ENCODE assay signal across 9 mouse cellular contexts in the genomic region with DNA sequence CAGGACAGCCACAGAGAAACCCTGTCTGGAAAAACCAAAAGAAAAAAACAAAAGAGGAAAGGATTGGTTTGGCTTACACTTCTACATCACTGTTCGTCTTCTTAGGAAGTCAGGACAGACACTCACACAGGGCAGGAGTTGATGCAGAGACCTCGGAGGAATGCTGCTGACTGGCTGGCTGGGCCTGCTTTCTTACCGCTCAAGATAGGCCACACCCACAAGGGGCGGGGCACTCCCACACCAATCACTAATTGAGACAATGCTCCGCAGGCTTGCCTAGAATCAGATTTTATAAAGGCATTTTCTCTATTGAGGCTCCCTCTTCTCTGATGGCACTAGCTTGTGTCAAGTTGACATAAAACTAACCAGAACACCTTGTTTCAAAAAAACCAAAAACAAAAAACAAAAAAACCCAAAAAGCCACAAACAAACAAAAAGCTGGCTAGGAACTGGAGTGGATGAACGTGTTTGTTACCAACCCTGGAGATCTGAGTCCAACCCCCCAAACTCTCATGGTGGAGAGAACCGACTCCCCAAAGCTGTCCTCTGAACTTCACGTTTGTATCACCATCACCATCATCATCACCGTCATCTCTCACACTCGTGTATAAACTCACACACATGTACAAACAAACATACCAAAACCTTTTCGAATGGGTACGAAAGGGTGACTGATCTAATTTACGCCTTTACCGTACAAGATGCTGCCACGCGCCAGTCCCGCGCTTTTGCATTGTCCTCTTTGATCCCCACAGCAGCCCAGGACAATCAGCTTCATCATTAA. TPM values are rescaled to one million over a fixed set of nuclear protein-coding genes. Genes with fewer than 3 reads are reported as not detected.
DNase-seq lines count a peak whose midpoint lies in the region; ATAC-seq and TF ChIP-seq lines count a peak whose summit lies in the region.
"Had no signal": no experiment of that assay in that cellular context is flagged by ENCODE, and none has a peak within 500 bp of the region (broad histone marks: within the 10 kb centered on the region; RNA-seq: fewer than 3 reads in every experiment).

No protein-coding gene starts in this region.

- intact Hi-C loops in gastrocnemius, adult 2 months (cut with DNase I), result no loop called here

- no peaks in the 10 kb centered on the region for H3K9me3 ChIP-seq in liver, postnatal 0 days (ENCODE audit: low read length)
- no peaks in the 10 kb centered on the region for H3K9me3 ChIP-seq in hindbrain, embryonic 10.5 days
- no peaks in the 10 kb centered on the region for H3K9me3 ChIP-seq in midbrain, embryonic 10.5 days (replicated peaks)

- WGBS in liver, postnatal 0 days (ENCODE audit: insufficient replicate concordance), result 52% methylated on average over 18 of the region's 18 CpGs
- WGBS in hindbrain, embryonic 10.5 days, result 61% methylated on average over 18 of the region's 18 CpGs
- 68% methylated on average over 18 of the region's 18 CpGs for WGBS in midbrain, embryonic 10.5 days

- H3K27me3 ChIP-seq in liver, postnatal 0 days (ENCODE audit: insufficient read depth, low read length), result no peaks in the 10 kb centered on the region
- H3K27me3 ChIP-seq in hindbrain, embryonic 10.5 days (ENCODE audit: insufficient read depth, poor library complexity, severe bottlenecking), result peaks cover 49% of the 10 kb centered on the region
- H3K27me3 ChIP-seq in midbrain, embryonic 10.5 days (ENCODE audit: low read depth, poor library complexity, severe bottlenecking), result peaks cover 46% of the 10 kb centered on the region

- no peak for TF ChIP-seq CTCF in gastrocnemius, adult 2 months (IDR thresholded peaks at IDR 0.05)
- TF ChIP-seq CTCF in liver, postnatal 0 days (IDR thresholded peaks at IDR 0.05; ENCODE audit: low read depth), result no peak

- H3K36me3 ChIP-seq in liver, postnatal 0 days (replicated peaks; ENCODE audit: insufficient read depth, low read length), result no peaks in the 10 kb centered on the region
- no peaks in the 10 kb centered on the region for H3K36me3 ChIP-seq in hindbrain, embryonic 10.5 days
- H3K36me3 ChIP-seq in midbrain, embryonic 10.5 days, result no peaks in the 10 kb centered on the region

- ATAC-seq in liver, postnatal 0 days, result no peak

- H3K4me3 ChIP-seq in gastrocnemius, adult 2 months, result peak overlapping the region; percentile 73
- peak overlapping the region; percentile 25 for H3K4me3 ChIP-seq in liver, postnatal 0 days (ENCODE audit: low read depth, low read length)
- H3K4me3 ChIP-seq in hindbrain, embryonic 10.5 days, result no peak overlapping the region
- no peak overlapping the region for H3K4me3 ChIP-seq in midbrain, embryonic 10.5 days
- H3K4me3 ChIP-seq: erythroblast, embryonic 14.5 days had no signal

- DNase-seq in embryo, embryonic 10 days (ENCODE audit: low spot score), result peak; percentile 71
- no peak for DNase-seq in embryo, embryonic 9.5 days (ENCODE audit: extremely low spot score)
- DNase-seq in B cell, adult 2 months, result peak; percentile 88 to 90
- DNase-seq in gastrocnemius, adult 2 months, result peak; percentile 84
- peak; percentile 77 for DNase-seq in liver, postnatal 0 days
- DNase-seq in spleen, postnatal 4 days (ENCODE audit: low spot score in 2 of 2), result peak; percentile 82 to 85
- no peak for DNase-seq in hindbrain, embryonic 10.5 days (ENCODE audit: low spot score)
- DNase-seq in midbrain, embryonic 10.5 days (ENCODE audit: low spot score), result no peak

- peak overlapping the region; percentile 92 for H3K27ac ChIP-seq in gastrocnemius, adult 2 months
- peak overlapping the region; percentile 69 for H3K27ac ChIP-seq in liver, postnatal 0 days (ENCODE audit: low read depth)
- no peak overlapping the region for H3K27ac ChIP-seq in hindbrain, embryonic 10.5 days
- H3K27ac ChIP-seq in midbrain, embryonic 10.5 days (replicated peaks), result no peak overlapping the region

- TF ChIP-seq EP300 in liver, postnatal 0 days (IDR thresholded peaks at IDR 0.05; ENCODE audit: low read depth), result no peak

- peaks cover 14% of the 10 kb centered on the region for H3K4me1 ChIP-seq in liver, postnatal 0 days (ENCODE audit: insufficient read depth)
- peaks cover 35% of the 10 kb centered on the region for H3K4me1 ChIP-seq in hindbrain, embryonic 10.5 days (replicated peaks)
- peaks cover 18% of the 10 kb centered on the region for H3K4me1 ChIP-seq in midbrain, embryonic 10.5 days

- no peak overlapping the region for H3K9ac ChIP-seq in liver, postnatal 0 days (replicated peaks)

- H3K4me2 ChIP-seq in liver, postnatal 0 days (ENCODE audit: low read depth, low read length), result peak overlapping the region; percentile 34

RNA-seq across cellular contexts. Expression of a gene that starts 0.8 kb away (rescaled TPM):
- 1 to 10 TPM; 8.9 to 9.1 TPM for total RNA-seq in gastrocnemius, adult 2 months (2021)
- polyA plus RNA-seq in liver, postnatal 0 days (2015; fragmentation: Nextera tagmentation; extraction: Ambion mirVana), result 4.9 and 7.8 TPM in 2 replicates
- 10.4 and 17.2 TPM in 2 replicates for polyA plus RNA-seq in hindbrain, embryonic 10.5 days (2016; fragmentation: Nextera tagmentation; extraction: Ambion mirVana)
- 7.9 and 11.2 TPM in 2 replicates for polyA plus RNA-seq in midbrain, embryonic 10.5 days (2016; fragmentation: Nextera tagmentation; extraction: Ambion mirVana)

RNA-seq across cellular contexts. Expression of a gene that starts 36.2 kb away (rescaled TPM):
- total RNA-seq in gastrocnemius, adult 2 months (2021), result 10 to 100 TPM; 37.2 to 51.0 TPM
- 5.1 and 5.8 TPM in 2 replicates for polyA plus RNA-seq in liver, postnatal 0 days (2015; fragmentation: Nextera tagmentation; extraction: Ambion mirVana)
- polyA plus RNA-seq in hindbrain, embryonic 10.5 days (2016; fragmentation: Nextera tagmentation; extraction: Ambion mirVana), result 40.8 and 44.4 TPM in 2 replicates
- polyA plus RNA-seq in midbrain, embryonic 10.5 days (2016; fragmentation: Nextera tagmentation; extraction: Ambion mirVana), result 38.7 and 44.3 TPM in 2 replicates

Comparison
In these comparisons a context has a peak if more than half of its experiments do, and no peak if none do; other contexts are left out.
1. DNase-seq: peak in embryo, embryonic 10 days (single experiment), B cell, adult 2 months (2 of 2), gastrocnemius, adult 2 months (single experiment), liver, postnatal 0 days (single experiment) and spleen, postnatal 4 days (2 of 2); none in embryo, embryonic 9.5 days (single experiment), hindbrain, embryonic 10.5 days (single experiment) and midbrain, embryonic 10.5 days (single experiment).
2. H3K27ac ChIP-seq: peak in gastrocnemius, adult 2 months (single experiment) and liver, postnatal 0 days (single experiment); none in hindbrain, embryonic 10.5 days (single experiment) and midbrain, embryonic 10.5 days (single experiment).
3. H3K4me3 ChIP-seq: peak in gastrocnemius, adult 2 months (single experiment) and liver, postnatal 0 days (single experiment); none in hindbrain, embryonic 10.5 days (single experiment) and midbrain, embryonic 10.5 days (single experiment).